Comparison of ENCODE assay signal across 26 mouse cellular contexts in the genomic region with DNA sequence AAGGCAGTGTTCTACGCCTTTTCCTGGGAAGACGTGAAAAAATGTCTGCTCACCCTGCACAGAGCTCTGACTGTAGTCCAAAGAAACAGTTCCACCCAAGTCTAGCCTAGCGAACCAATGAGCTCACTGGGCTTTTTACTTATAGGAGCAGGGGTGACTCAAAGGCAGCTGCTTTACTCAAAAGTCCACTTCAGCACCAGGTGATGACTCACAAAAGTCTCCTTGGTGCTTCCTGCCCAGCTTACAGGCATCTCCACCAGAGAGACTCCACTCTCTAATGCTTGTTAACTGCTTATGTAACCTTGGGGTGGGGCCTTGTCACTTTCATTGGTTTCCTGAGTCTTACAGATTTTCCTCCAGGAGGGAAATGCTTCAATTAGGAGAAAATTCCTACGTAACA. TPM values are rescaled to one million over a fixed set of nuclear protein-coding genes. Genes with fewer than 3 reads are reported as not detected.
DNase-seq lines count a peak whose midpoint lies in the region; ATAC-seq and TF ChIP-seq lines count a peak whose summit lies in the region.
"Had no signal": no experiment of that assay in that cellular context is flagged by ENCODE, and none has a peak within 500 bp of the region (broad histone marks: within the 10 kb centered on the region; RNA-seq: fewer than 3 reads in every experiment).

No protein-coding gene starts in this region.

- H3K4me1 ChIP-seq in lung, postnatal 0 days (ENCODE audit: insufficient read depth, low read depth, low read length) = no peaks in the 10 kb centered on the region; the same call in 1 of the 2 replicates
- no peaks in the 10 kb centered on the region for H3K4me1 ChIP-seq in stomach, postnatal 0 days (replicated peaks; ENCODE audit: control insufficient read depth, insufficient read depth)
- peaks cover 3% of the 10 kb centered on the region; the same call in 1 of the 2 replicates for H3K4me1 ChIP-seq in midbrain, embryonic 11.5 days (ENCODE audit: control insufficient read depth, insufficient read depth, low read length)

- no peaks in the 10 kb centered on the region for H3K36me3 ChIP-seq in lung, postnatal 0 days (ENCODE audit: insufficient read depth, low read length)
- H3K36me3 ChIP-seq in stomach, postnatal 0 days (ENCODE audit: control insufficient read depth, insufficient read depth, low read length) = no peaks in the 10 kb centered on the region
- H3K36me3 ChIP-seq in midbrain, embryonic 11.5 days (ENCODE audit: control insufficient read depth, insufficient read depth, low read length) = no peaks in the 10 kb centered on the region
- H3K36me3 ChIP-seq: forebrain, embryonic 10.5 days; G1E; hindbrain, embryonic 13.5 days had no signal

- TF ChIP-seq EP300 in lung, postnatal 0 days (IDR thresholded peaks at IDR 0.05) = peak; percentile 10; the same call in 1 of the 2 replicates
- TF ChIP-seq EP300 in stomach, postnatal 0 days (optimal IDR thresholded peaks at IDR 0.05) = no peak

- no peak overlapping the region for H3K27ac ChIP-seq in lung, postnatal 0 days (ENCODE audit: low read length)
- no peak overlapping the region for H3K27ac ChIP-seq in stomach, postnatal 0 days (replicated peaks)
- no peak overlapping the region for H3K27ac ChIP-seq in midbrain, embryonic 11.5 days (ENCODE audit: low read depth, low read length)
- H3K27ac ChIP-seq: forebrain, embryonic 10.5 days; forebrain, embryonic 13.5 days; hindbrain, embryonic 13.5 days; hindbrain, postnatal 0 days had no signal

- H3K4me2 ChIP-seq in lung, postnatal 0 days (replicated peaks; ENCODE audit: low read depth, low read length) = no peak overlapping the region
- no peak overlapping the region for H3K4me2 ChIP-seq in stomach, postnatal 0 days (replicated peaks; ENCODE audit: low read depth)
- H3K4me2 ChIP-seq in midbrain, embryonic 11.5 days = no peak overlapping the region
- H3K4me2 ChIP-seq: forebrain, embryonic 13.5 days; heart, embryonic 11.5 days; hindbrain, embryonic 13.5 days had no signal

- no peaks in the 10 kb centered on the region for H3K9me3 ChIP-seq in lung, postnatal 0 days (ENCODE audit: low read length)
- no peaks in the 10 kb centered on the region for H3K9me3 ChIP-seq in stomach, postnatal 0 days (ENCODE audit: control insufficient read depth, low read length)
- H3K9me3 ChIP-seq in midbrain, embryonic 11.5 days (ENCODE audit: control insufficient read depth, low read length) = no peaks in the 10 kb centered on the region
- H3K9me3 ChIP-seq: forebrain, embryonic 10.5 days; forebrain, embryonic 13.5 days; G1E; hindbrain, embryonic 13.5 days had no signal

- no peaks in the 10 kb centered on the region for H3K27me3 ChIP-seq in lung, postnatal 0 days (replicated peaks; ENCODE audit: insufficient read depth, low read length)
- H3K27me3 ChIP-seq in stomach, postnatal 0 days (ENCODE audit: control insufficient read depth, insufficient read depth, low read length) = no peaks in the 10 kb centered on the region
- H3K27me3 ChIP-seq in midbrain, embryonic 11.5 days (ENCODE audit: control insufficient read depth, insufficient read depth, low read length) = peaks cover 2% of the 10 kb centered on the region; the same call in 1 of the 2 replicates

- no peak overlapping the region for H3K4me3 ChIP-seq in lung, postnatal 0 days (ENCODE audit: low read depth, low read length)
- H3K4me3 ChIP-seq in stomach, postnatal 0 days (ENCODE audit: low read depth, low read length) = no peak overlapping the region
- no peak overlapping the region for H3K4me3 ChIP-seq in midbrain, embryonic 11.5 days (ENCODE audit: low read depth, low read length)
- H3K4me3 ChIP-seq: forebrain, embryonic 10.5 days; forebrain, embryonic 13.5 days; hindbrain, embryonic 13.5 days had no signal

- no peak overlapping the region for H3K9ac ChIP-seq in lung, postnatal 0 days (replicated peaks; ENCODE audit: low read depth)
- no peak overlapping the region for H3K9ac ChIP-seq in stomach, postnatal 0 days (ENCODE audit: low read length)
- no peak overlapping the region for H3K9ac ChIP-seq in midbrain, embryonic 11.5 days (ENCODE audit: low read length)
- H3K9ac ChIP-seq: forebrain, embryonic 13.5 days; hindbrain, embryonic 13.5 days had no signal

- ATAC-seq in lung, postnatal 0 days = 0 out of 2 replicates have a peak, but pooled peaks have one; percentile 6
- ATAC-seq in stomach, postnatal 0 days (ENCODE audit: low FRiP score, low TSS enrichment) = peak; percentile 53
- ATAC-seq in midbrain, embryonic 11.5 days (ENCODE audit: low FRiP score) = no peak
- ATAC-seq: activated CD4-positive, CD25-positive, alpha-beta regulatory T cell, adult 4 months; forebrain, embryonic 13.5 days; forebrain, embryonic 16.5 days; hindbrain, postnatal 0 days; inflammation-experienced regulatory T-cells, adult 6 months; intestine, embryonic 16.5 days had no signal

- peak; percentile 52 for DNase-seq in lung, postnatal 0 days (ENCODE audit: low spot score)
- DNase-seq in lung, postnatal 10 days = no peak
- peak; percentile 61 for DNase-seq in NIH3T3 (ENCODE audit: low read depth)
- no peak for DNase-seq in stomach, postnatal 0 days (ENCODE audit: low spot score)
- DNase-seq in midbrain, embryonic 11.5 days (ENCODE audit: low spot score, missing footprints) = no peak
- no peak for DNase-seq in thymus, postnatal 36 days
- DNase-seq: adrenal gland, postnatal 10 days; adrenal gland, postnatal 36 days; cerebellum, adult 18-20 months; cerebellum, adult 9-10 months; cerebellum, postnatal 14 days; gastrocnemius, postnatal 10 days; gastrocnemius, postnatal 36 days had no signal

- 92% methylated on average over 4 of the region's 4 CpGs for WGBS in lung, postnatal 0 days
- 88% methylated on average over 4 of the region's 4 CpGs for WGBS in stomach, postnatal 0 days
- WGBS in midbrain, embryonic 11.5 days = 90% methylated on average over 4 of the region's 4 CpGs

- TF ChIP-seq CTCF in lung, postnatal 0 days (IDR thresholded peaks at IDR 0.05) = no peak
- TF ChIP-seq CTCF in stomach, postnatal 0 days (IDR thresholded peaks at IDR 0.05; ENCODE audit: low read depth) = no peak

RNA-seq across cellular contexts. Expression of a gene that starts 4.7 kb away (rescaled TPM):
- polyA plus RNA-seq in lung, postnatal 0 days (2015; fragmentation: Nextera tagmentation; extraction: Ambion mirVana) = 601 and 607 TPM in 2 replicates
- polyA plus RNA-seq in stomach, postnatal 0 days (2015; fragmentation: Nextera tagmentation; extraction: Ambion mirVana) = 9.8 and 13.5 TPM in 2 replicates
- 2.8 and 3.0 TPM in 2 replicates for polyA plus RNA-seq in midbrain, embryonic 11.5 days (2014; fragmentation: Nextera tagmentation; extraction: Ambion mirVana)
- polyA plus RNA-seq: G1E had no signal

RNA-seq across cellular contexts. Expression of a gene that starts 49.3 kb away (rescaled TPM):
- 91.6 and 97.1 TPM in 2 replicates for polyA plus RNA-seq in lung, postnatal 0 days (2015; fragmentation: Nextera tagmentation; extraction: Ambion mirVana)
- polyA plus RNA-seq in stomach, postnatal 0 days (2015; fragmentation: Nextera tagmentation; extraction: Ambion mirVana) = 46.0 and 47.7 TPM in 2 replicates
- polyA plus RNA-seq in midbrain, embryonic 11.5 days (2014; fragmentation: Nextera tagmentation; extraction: Ambion mirVana) = 103 TPM in 2 replicates

RNA-seq across cellular contexts. Expression of a gene that starts 57.4 kb away (rescaled TPM):
- polyA plus RNA-seq in lung, postnatal 0 days (2015; fragmentation: Nextera tagmentation; extraction: Ambion mirVana) = not detected in 2 replicates
- polyA plus RNA-seq in stomach, postnatal 0 days (2015; fragmentation: Nextera tagmentation; extraction: Ambion mirVana) = 0.07 TPM in 1 of 2 replicates, not detected in the other
- polyA plus RNA-seq in midbrain, embryonic 11.5 days (2014; fragmentation: Nextera tagmentation; extraction: Ambion mirVana) = not detected in 2 replicates
- polyA plus RNA-seq: activated CD4-positive, CD25-positive, alpha-beta regulatory T cell, adult 4 months; embryonic facial prominence, embryonic 11.5 days; forebrain, embryonic 10.5 days; forebrain, embryonic 13.5 days; forebrain, embryonic 16.5 days; G1E; heart, embryonic 11.5 days; heart, embryonic 14.5 days; heart, postnatal 0 days; hindbrain, embryonic 13.5 days; hindbrain, postnatal 0 days; inflammation-experienced regulatory T-cells, adult 6 months had no signal

Comparison
In these comparisons a context has a peak if more than half of its experiments do, and no peak if none do; other contexts are left out.
1. DNase-seq: peak in lung, postnatal 0 days (single experiment) and NIH3T3 (single experiment); none in lung, postnatal 10 days (single experiment), stomach, postnatal 0 days (single experiment), midbrain, embryonic 11.5 days (single experiment) and thymus, postnatal 36 days (0 of 2).
2. RNA of a gene that starts 4.7 kb away (polyA plus RNA-seq): 601 to 607 TPM in lung, postnatal 0 days; 9.8 to 13.5 TPM in stomach, postnatal 0 days and 2.8 to 3.0 TPM in midbrain, embryonic 11.5 days; every median in the first group is over 10 times any median in the second.